Mouse (Mus musculus) forebrain, embryonic 14.5 days (tissue): ENCODE results near the gene Prkaca. TPM values are rescaled to one million over a fixed set of nuclear protein-coding genes. Genes with fewer than 3 reads are reported as not detected.
A peak's percentile ranks its signal among the peaks of the same experiment; 100 is the strongest.

Experiments
- ATAC-seq: fragments of 200-750 bp; cut with Nextera tagmentation; 2 replicates; pipeline ENCODE4 v1.8.0; 2017; ENCODE audit warnings: mild to moderate bottlenecking, moderate library complexity
- DNase-seq: peaks from one replicate; pipeline ENCODE4 v3.0.0-alpha.2; 2015; ENCODE audit warnings: low spot score
- H3K27ac ChIP-seq: fragments of 300-500 bp; sonication (generic); 2 replicates; pipeline ENCODE4 v1.5.1; 2014; ENCODE audit warnings: low read depth, mild to moderate bottlenecking, control low read depth, low read length, moderate library complexity
- H3K27me3 ChIP-seq: fragments of 300-500 bp; sonication (generic); replicated peaks from 2 replicates; pipeline ENCODE4 v1.6.1; 2014; ENCODE audit warnings: low read length, control low read depth, mixed read lengths; ENCODE audit not compliant: control insufficient read depth, insufficient read depth
- H3K36me3 ChIP-seq: fragments of 300-500 bp; sonication (generic); 2 replicates; pipeline ENCODE4 v1.6.1; 2014; ENCODE audit warnings: low read length, control low read depth; ENCODE audit not compliant: control insufficient read depth, insufficient read depth
- H3K4me1 ChIP-seq: fragments of 300-500 bp; sonication (generic); 2 replicates; pipeline ENCODE4 v1.6.1; 2014; ENCODE audit warnings: antibody characterized with exemption, low read length, control low read depth; ENCODE audit not compliant: control insufficient read depth, insufficient read depth
- H3K4me2 ChIP-seq: fragments of 300-500 bp; sonication (generic); 2 replicates; pipeline ENCODE4 v1.6.1; 2014; ENCODE audit warnings: mild to moderate bottlenecking, control low read depth, low read length
- H3K4me3 ChIP-seq: fragments of 300-500 bp; sonication (generic); 2 replicates; pipeline ENCODE4 v1.5.1; 2014; ENCODE audit warnings: low read depth, low read length, control low read depth
- H3K9ac ChIP-seq: fragments of 300-500 bp; sonication (generic); 2 replicates; pipeline ENCODE4 v1.6.1; 2014; ENCODE audit warnings: mild to moderate bottlenecking, low read length, control low read depth, moderate library complexity
- H3K9me3 ChIP-seq: fragments of 300-500 bp; sonication (generic); replicated peaks from 2 replicates; pipeline ENCODE4 v1.6.1; 2016; ENCODE audit warnings: low read length, control low read depth, mixed read lengths; ENCODE audit not compliant: control insufficient read depth
- WGBS: fragments of 180-500 bp; shearing (Covaris S2); extraction: QIAGEN DNeasy Blood & Tissue Kit; methylation state at CpG from one replicate; pipeline ENCODE4 v1.1.7; 2014; 5-methylcytosine and 5-hydroxymethylcytosine counted together
- polyA plus RNA-seq: library from polyadenylated mRNA; unstranded; fragments of >200 nt; fragmentation: Nextera tagmentation; extraction: Ambion mirVana; gene quantifications from 2 replicates; pipeline ENCODE4 v1.2.1, GENCODE M21; 2014

Gene Prkaca
- polyA plus RNA-seq, 1 experiment from 2014 or later: 117 TPM

DNA sequence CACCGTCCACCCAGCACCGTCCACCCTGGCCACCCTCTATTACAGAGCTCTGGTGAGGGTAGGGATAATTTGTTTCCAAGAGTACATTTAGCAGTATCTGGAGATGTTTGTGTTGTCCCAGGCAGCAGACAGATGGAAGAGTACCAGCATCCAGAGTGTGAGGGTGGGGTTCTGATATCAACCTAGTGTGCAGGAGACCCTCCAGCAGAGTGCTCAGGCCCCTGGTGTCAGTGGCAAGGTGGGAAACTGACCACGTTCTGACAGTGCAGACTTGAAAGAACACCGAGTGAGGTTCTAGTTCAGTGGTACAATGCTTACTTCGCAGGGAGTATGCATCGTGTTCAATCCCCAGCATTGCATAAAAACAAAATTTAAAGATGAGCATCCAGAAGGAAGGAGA lies 1.1 kb upstream of the Prkaca start:
- Histone ChIP-seq H3K4me1 (peaks cover 10% of the 10 kb centered on the region), H3K36me3 (peaks cover 12% of the 10 kb centered on the region; the same call in 1 of the 2 replicates), H3K4me3 (no peak overlapping the region), H3K27ac (no peak overlapping the region), H3K9me3 (no peaks in the 10 kb centered on the region), H3K27me3 (no peaks in the 10 kb centered on the region), H3K9ac (no peak overlapping the region), H3K4me2 (peak overlapping the region; percentile 80)
- DNase-seq (no peak), ATAC-seq (no peak)
- 76% methylated on average over 6 of the region's 6 CpGs for WGBS

DNA sequence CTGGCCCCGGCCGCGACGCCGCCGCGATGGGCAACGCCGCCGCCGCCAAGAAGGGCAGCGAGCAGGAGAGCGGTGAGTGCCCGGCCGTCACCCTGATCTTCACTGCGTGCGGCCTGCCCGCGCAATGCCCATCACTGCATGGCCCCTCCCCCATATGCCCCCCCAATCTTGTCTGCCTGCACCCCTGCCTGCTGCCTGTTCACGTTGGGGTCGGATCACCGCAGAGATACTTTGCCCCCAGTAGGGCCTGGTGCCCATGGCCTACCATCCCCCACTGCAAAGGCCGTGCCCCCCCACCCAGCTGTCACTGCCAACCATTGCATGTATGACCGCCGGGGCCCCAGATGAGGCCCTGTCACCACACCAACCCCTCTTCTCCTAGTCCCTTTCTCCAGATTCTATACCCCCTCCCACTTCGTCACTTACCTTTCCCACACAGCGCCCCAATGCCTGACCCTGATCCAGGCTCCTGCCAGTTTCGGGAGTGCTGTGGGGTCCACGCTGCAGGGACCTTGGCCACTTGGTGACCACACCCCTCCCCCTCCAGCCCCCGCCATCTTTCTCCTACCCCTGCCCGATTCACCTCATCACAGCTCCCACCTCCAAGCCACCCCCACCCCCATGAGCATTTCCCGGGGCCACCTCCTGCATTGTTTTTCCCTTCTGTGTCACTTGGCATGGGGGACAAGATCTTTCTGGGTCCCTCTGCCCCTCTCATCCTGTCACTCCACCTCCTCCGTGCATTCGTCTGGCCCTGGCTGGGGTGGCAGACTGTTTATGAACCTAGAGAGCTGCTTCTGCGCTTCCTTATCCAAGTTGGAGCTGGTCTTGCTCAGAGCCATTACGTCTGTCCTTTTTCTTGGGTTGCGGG lies 603 bp downstream of the Prkaca start:
- Histone ChIP-seq H3K36me3 (0 out of 2 replicates have a peak, but pooled peaks cover 8% of the 10 kb centered on the region), H3K9me3 (no peaks in the 10 kb centered on the region), H3K27me3 (no peaks in the 10 kb centered on the region), H3K4me3 (peak overlapping the region; percentile 97), H3K4me2 (peak overlapping the region; percentile 92), H3K4me1 (peaks cover 17% of the 10 kb centered on the region), H3K27ac (peak overlapping the region; percentile 77), H3K9ac (peak overlapping the region; percentile 93)
- WGBS: 2% methylated on average over 28 of the region's 37 CpGs
- DNase-seq (peak; percentile 16), ATAC-seq (no peak; the same call in 1 of the 2 replicates)

GRCm38 (mm10) chr8:83974521-83974920 lies 1.7 kb downstream of the Prkaca start:
- no peak for ATAC-seq
- Histone ChIP-seq H3K9ac (no peak overlapping the region), H3K36me3 (peaks cover 5% of the 10 kb centered on the region; the same call in 1 of the 2 replicates), H3K4me2 (peak overlapping the region; percentile 92; the same call in 1 of the 2 replicates), H3K4me1 (peaks cover 17% of the 10 kb centered on the region), H3K4me3 (no peak overlapping the region), H3K27me3 (no peaks in the 10 kb centered on the region), H3K9me3 (no peaks in the 10 kb centered on the region), H3K27ac (no peak overlapping the region)
- no peak for DNase-seq
- WGBS: 74% methylated on average over 4 of the region's 4 CpGs

- ATAC-seq (no peak), DNase-seq (no peak)
- Histone ChIP-seq H3K27me3 (no peaks in the 10 kb centered on the region), H3K9ac (no peak overlapping the region), H3K4me1 (peaks cover 17% of the 10 kb centered on the region), H3K4me2 (no peak overlapping the region), H3K9me3 (no peaks in the 10 kb centered on the region), H3K4me3 (no peak overlapping the region), H3K27ac (no peak overlapping the region), H3K36me3 (peaks cover 14% of the 10 kb centered on the region)
- 93% methylated on average over 4 of the region's 4 CpGs for WGBS
Measured at GRCm38 (mm10) chr8:83976101-83976630, 3.4 kb downstream of the Prkaca start.

- H3K27ac ChIP-seq: no peak overlapping the region
- H3K9me3 ChIP-seq: no peaks in the 10 kb centered on the region
- H3K9ac ChIP-seq: no peak overlapping the region
- H3K4me1 ChIP-seq: peaks cover 17% of the 10 kb centered on the region
- no peak for ATAC-seq
- H3K4me2 ChIP-seq: no peak overlapping the region
- WGBS: 88% methylated on average over 5 of the region's 5 CpGs
- H3K36me3 ChIP-seq: peaks cover 21% of the 10 kb centered on the region
- no peaks in the 10 kb centered on the region for H3K27me3 ChIP-seq
- H3K4me3 ChIP-seq: no peak overlapping the region
- DNase-seq: no peak
Measured at GRCm38 (mm10) chr8:83976779-83977350, 4.1 kb downstream of the Prkaca start.

DNA sequence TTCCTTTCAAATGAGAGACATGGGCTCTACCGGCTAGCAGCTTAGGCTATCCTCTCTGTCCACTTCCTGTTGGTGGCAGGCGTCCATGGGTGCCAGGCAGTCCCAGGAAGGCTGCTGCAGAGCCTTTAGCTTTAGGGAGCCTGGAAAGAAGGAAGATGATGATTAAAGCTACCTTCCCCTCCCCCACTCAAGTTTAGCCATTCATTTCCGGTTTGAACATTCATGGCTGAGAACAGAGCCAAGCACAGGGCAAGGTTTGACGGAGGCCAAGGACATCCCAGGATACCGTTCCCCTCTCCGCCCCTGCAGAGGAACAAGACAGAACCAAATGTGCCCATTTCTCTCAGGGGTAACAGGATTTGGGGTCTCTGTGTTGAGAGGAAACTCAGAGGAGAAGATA lies 4.9 kb downstream of the Prkaca start:
- Histone ChIP-seq H3K4me3 (no peak overlapping the region), H3K36me3 (peaks cover 28% of the 10 kb centered on the region), H3K27ac (no peak overlapping the region), H3K4me2 (no peak overlapping the region), H3K9me3 (no peaks in the 10 kb centered on the region), H3K4me1 (peaks cover 17% of the 10 kb centered on the region), H3K9ac (no peak overlapping the region), H3K27me3 (no peaks in the 10 kb centered on the region)
- 64% methylated on average over 6 of the region's 6 CpGs for WGBS
- DNase-seq: no peak
- ATAC-seq: no peak

DNA sequence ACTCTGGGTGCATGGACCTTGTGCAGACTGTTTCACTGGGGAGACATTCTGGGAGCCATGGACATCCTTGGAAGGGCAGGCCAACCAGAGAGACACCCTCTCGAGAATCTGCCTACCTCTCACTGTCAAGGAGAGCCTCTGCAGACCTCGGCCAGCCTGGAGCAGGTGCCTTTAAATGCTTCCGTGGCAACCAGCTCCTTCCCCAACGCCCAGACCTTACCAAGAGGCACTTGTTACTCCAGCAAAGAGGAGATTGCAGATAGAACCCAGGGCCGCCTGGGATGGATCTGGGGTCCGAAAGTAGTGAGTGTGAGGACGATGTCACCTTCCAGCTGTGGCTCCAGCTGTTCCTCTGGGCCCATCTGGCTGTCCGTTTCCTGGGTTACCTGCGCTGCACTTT lies 5.4 kb downstream of the Prkaca start:
- peaks cover 17% of the 10 kb centered on the region for H3K4me1 ChIP-seq
- no peaks in the 10 kb centered on the region for H3K9me3 ChIP-seq
- no peak overlapping the region for H3K4me3 ChIP-seq
- WGBS: 70% methylated on average over 9 of the region's 9 CpGs
- H3K4me2 ChIP-seq: no peak overlapping the region
- DNase-seq: no peak
- H3K27me3 ChIP-seq: no peaks in the 10 kb centered on the region
- peaks cover 33% of the 10 kb centered on the region for H3K36me3 ChIP-seq
- H3K27ac ChIP-seq: no peak overlapping the region
- H3K9ac ChIP-seq: no peak overlapping the region
- no peak for ATAC-seq

DNA sequence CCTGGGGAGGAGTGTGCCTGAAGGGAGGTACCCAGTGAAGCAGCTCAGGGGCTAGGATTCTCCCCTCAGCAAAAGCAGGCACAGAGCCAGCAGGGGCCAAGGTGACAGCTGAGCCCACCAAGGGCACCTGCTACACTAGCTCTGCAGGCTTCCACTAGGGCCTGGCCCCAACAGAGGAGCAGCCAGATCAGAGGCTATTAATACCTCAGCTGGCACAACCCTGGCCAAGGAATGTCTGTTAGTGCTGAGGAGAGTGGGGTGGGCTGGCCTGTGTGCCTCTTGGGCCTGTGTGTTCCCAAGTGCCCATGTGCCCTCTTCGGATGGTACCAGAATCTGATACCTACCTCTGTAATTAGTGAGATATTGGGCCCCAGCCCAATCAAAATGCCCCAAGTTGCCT lies 7.5 kb downstream of the Prkaca start:
- Histone ChIP-seq H3K9me3 (no peaks in the 10 kb centered on the region), H3K4me2 (no peak overlapping the region), H3K27ac (no peak overlapping the region), H3K36me3 (peaks cover 49% of the 10 kb centered on the region), H3K4me3 (no peak overlapping the region), H3K4me1 (peaks cover 7% of the 10 kb centered on the region; the same call in 1 of the 2 replicates), H3K9ac (no peak overlapping the region), H3K27me3 (no peaks in the 10 kb centered on the region)
- no peak for DNase-seq
- no peak for ATAC-seq
- 86% methylated on average over 1 of the region's 1 CpGs for WGBS

DNA sequence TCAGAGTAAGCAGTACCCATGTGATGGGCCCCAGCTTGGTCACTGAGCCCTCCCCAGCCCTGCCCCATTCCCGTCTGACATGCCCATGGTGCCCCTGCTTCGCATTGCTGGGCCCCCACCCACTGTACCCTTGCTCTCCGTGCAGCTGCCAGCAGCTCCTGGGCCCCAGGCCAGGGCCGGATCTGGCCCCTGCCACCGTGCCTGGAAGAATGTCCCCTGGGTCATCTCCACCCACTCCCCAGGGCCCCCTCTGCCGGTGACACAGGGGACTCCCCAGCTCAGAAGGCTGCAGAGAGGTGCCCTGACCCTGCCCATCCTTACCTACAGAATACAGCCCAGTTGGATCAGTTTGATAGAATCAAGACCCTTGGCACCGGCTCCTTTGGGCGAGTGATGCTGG lies 8.1 kb downstream of the Prkaca start:
- H3K4me1 ChIP-seq: peaks cover 7% of the 10 kb centered on the region; the same call in 1 of the 2 replicates
- H3K4me2 ChIP-seq: no peak overlapping the region
- H3K27ac ChIP-seq: no peak overlapping the region
- H3K27me3 ChIP-seq: no peaks in the 10 kb centered on the region
- no peak overlapping the region for H3K9ac ChIP-seq
- H3K36me3 ChIP-seq: peaks cover 54% of the 10 kb centered on the region
- no peaks in the 10 kb centered on the region for H3K9me3 ChIP-seq
- ATAC-seq: no peak
- no peak for DNase-seq
- no peak overlapping the region for H3K4me3 ChIP-seq
- WGBS: 80% methylated on average over 8 of the region's 8 CpGs
